Mouse (Mus musculus) embryonic stem cell, embryonic (primary cell): ENCODE data around the gene Trim63.

ENCODE experiments used
- CTCF ChIA-PET, 4 experiments: fragments of 300-600 bp in 2 of 4; fragments of 350-600 bp in 2 of 4; sonication (Branson Sonifier 250); formaldehyde crosslinking; loops; one replicate each; lab custom pipeline; 2022; ENCODE audit warnings: inconsistent platforms in 2 of 4; lab: Charles Lee
- POLR2A ChIA-PET, 4 experiments: fragments of 300-600 bp in 2 of 4; fragments of 350-600 bp in 2 of 4; sonication (Branson Sonifier 250); formaldehyde crosslinking; loops; one replicate each; lab custom pipeline; 2022; ENCODE audit warnings: antibody characterized with exemption in 4 of 4, inconsistent platforms in 1 of 4; lab: Charles Lee

Gene Trim63

GRCm38 (mm10) chr4:134343071-134344031, 28.4 kb downstream of the Trim63 start, which contains the start of gene Slc30a2:
Gene Slc30a2, plus strand, starts transcription at chr4:134343181.
- CTCF ChIA-PET, result interaction anchor here (0.6 to 4.3 kb wide), 13 partner anchors 13 to 157 kb away, joined by 3 to 21 read pairs (median 3); partner anchors contain the start of gene Cep85 (in 1 of the 4)
- POLR2A ChIA-PET, result interaction anchor here (0.6 to 6.3 kb wide), 43 partner anchors 9 to 1043 kb away, joined by 3 to 61 read pairs (median 4); partner anchors contain the start of genes Grrp1 (in 1 of the 4), Stmn1 (in 1 of the 4), Trim63 (in 1 of the 4) and Zfp593 (in 1 of the 4)

GRCm38 (mm10) chr4:134344620-134345019, 29.7 kb downstream of the Trim63 start:
- ChIA-PET CTCF (interaction anchor here in 2 of 4 experiments (0.6 to 4.3 kb wide), 7 partner anchors 12 to 480 kb away, joined by 3 to 21 read pairs (median 5); partner anchors contain the start of gene Cep85 (in 1 of the 2)), POLR2A (interaction anchor here (0.6 to 6.3 kb wide), 15 partner anchors 8 to 344 kb away, joined by 3 to 61 read pairs (median 3); partner anchors contain the start of gene Dhdds (in 1 of the 4))

- ChIA-PET POLR2A (interaction anchor here in 2 of 4 experiments (0.6 to 6.3 kb wide), 15 partner anchors 8 to 378 kb away, joined by 3 to 61 read pairs (median 6); partner anchors contain the start of genes Hmgn2 (in 1 of the 2) and Trim63 (in 1 of the 2)), CTCF (interaction anchor here in 1 of 4 experiments (1.0 to 4.3 kb wide), 3 partner anchors 11 to 159 kb away, joined by 3 to 21 read pairs (median 8); partner anchors contain the start of gene Cep85)
Observed at GRCm38 (mm10) chr4:134345802-134346201, 30.9 kb downstream of the Trim63 start.

GRCm38 (mm10) chr4:134348078-134348477, 33.2 kb downstream of the Trim63 start:
- ChIA-PET CTCF (interaction anchor here in 1 of 4 experiments (1.4 kb wide), 1 partner anchor 9 kb away, joined by 5 read pairs; no protein-coding TSS in a partner anchor), POLR2A (interaction anchor here in 2 of 4 experiments (1.0 to 6.5 kb wide), 10 partner anchors 8 to 33 kb away, joined by 3 to 61 read pairs (median 8); partner anchors contain the start of gene Trim63 (in 1 of the 2))

GRCm38 (mm10) chr4:134348545-134348944, 33.6 kb downstream of the Trim63 start:
- ChIA-PET CTCF (interaction anchor here in 1 of 4 experiments (1.4 kb wide), 1 partner anchor 8 kb away, joined by 5 read pairs; no protein-coding TSS in a partner anchor), POLR2A (interaction anchor here in 2 of 4 experiments (1.0 to 6.5 kb wide), 7 partner anchors 12 to 33 kb away, joined by 3 to 47 read pairs (median 7); partner anchors contain the start of gene Trim63 (in 1 of the 2))

GRCm38 (mm10) chr4:134349829-134350228, 34.9 kb downstream of the Trim63 start:
- CTCF ChIA-PET, result interaction anchor here in 3 of 4 experiments (0.5 to 1.5 kb wide), 6 partner anchors 26 to 365 kb away, joined by 3 read pairs; partner anchors contain the start of gene Pdik1l (in 1 of the 3)
- POLR2A ChIA-PET, result interaction anchor here (0.6 to 6.5 kb wide), 37 partner anchors 9 to 1389 kb away, joined by 3 to 47 read pairs (median 5); partner anchors contain the start of genes Cep85 (in 1 of the 4), Pdik1l (in 1 of the 4), Stmn1 (in 1 of the 4) and Trim63 (in 1 of the 4)

- CTCF ChIA-PET, result interaction anchor here in 2 of 4 experiments (0.6 to 1.5 kb wide), 4 partner anchors 23 to 45 kb away, joined by 3 read pairs; no protein-coding TSS in a partner anchor
- POLR2A ChIA-PET, result interaction anchor here (0.6 to 6.5 kb wide), 40 partner anchors 8 to 451 kb away, joined by 3 to 47 read pairs (median 5); partner anchors contain the start of genes Cep85 (in 1 of the 4), Pdik1l (in 1 of the 4), Stmn1 (in 1 of the 4) and Trim63 (in 1 of the 4)
Observed at GRCm38 (mm10) chr4:134350641-134351040, 35.7 kb downstream of the Trim63 start.

GRCm38 (mm10) chr4:134351329-134352260, 36.7 kb downstream of the Trim63 start:
- CTCF ChIA-PET, result interaction anchor here (0.6 to 1.0 kb wide), 6 partner anchors 31 to 172 kb away, joined by 3 to 5 read pairs (median 3); partner anchors contain the start of genes Grrp1 (in 1 of the 4) and Trim63 (in 1 of the 4)
- POLR2A ChIA-PET, result interaction anchor here (0.6 to 6.5 kb wide), 29 partner anchors 7 to 1010 kb away, joined by 3 to 47 read pairs (median 4); partner anchors contain the start of genes Slc30a2 (in 2 of the 4), Cep85 (in 1 of the 4), Mtfr1l (in 1 of the 4) and Pdik1l (in 1 of the 4)

- POLR2A ChIA-PET, result interaction anchor here (0.5 to 6.5 kb wide), 19 partner anchors 9 to 1820 kb away, joined by 3 to 47 read pairs (median 4); partner anchors contain the start of genes Slc30a2 (in 3 of the 4), Cep85 (in 1 of the 4), E2f2 (in 1 of the 4) and Mtfr1l (in 1 of the 4)
- CTCF ChIA-PET, result interaction anchor here in 3 of 4 experiments (0.6 to 0.7 kb wide), 7 partner anchors 11 to 808 kb away, joined by 3 to 7 read pairs (median 4); partner anchors contain the start of gene Grrp1 (in 1 of the 3)
Observed at GRCm38 (mm10) chr4:134352261-134352707, 37.4 kb downstream of the Trim63 start.

GRCm38 (mm10) chr4:134352929-134353328, 38.0 kb downstream of the Trim63 start:
- CTCF ChIA-PET, result interaction anchor here in 3 of 4 experiments (0.6 to 0.7 kb wide), 9 partner anchors 9 to 809 kb away, joined by 3 to 7 read pairs (median 3); no protein-coding TSS in a partner anchor
- POLR2A ChIA-PET, result interaction anchor here in 3 of 4 experiments (0.5 to 6.5 kb wide), 17 partner anchors 9 to 1819 kb away, joined by 3 to 47 read pairs (median 5); partner anchors contain the start of genes Pdik1l (in 2 of the 3), Slc30a2 (in 2 of the 3), Cep85 (in 1 of the 3) and E2f2 (in 1 of the 3)

- ChIA-PET POLR2A (interaction anchor here in 2 of 4 experiments (0.7 to 6.5 kb wide), 10 partner anchors 9 to 167 kb away, joined by 3 to 47 read pairs (median 6); partner anchors contain the start of genes Pdik1l (in 2 of the 2), Slc30a2 (in 2 of the 2), Cep85 (in 1 of the 2) and Trim63 (in 1 of the 2)), CTCF (interaction anchor here in 2 of 4 experiments (0.6 kb wide), 2 partner anchors 40 to 123 kb away, joined by 3 read pairs; no protein-coding TSS in a partner anchor)
Observed at GRCm38 (mm10) chr4:134353527-134354409, 38.8 kb downstream of the Trim63 start.

GRCm38 (mm10) chr4:134355841-134356452, 41.0 kb downstream of the Trim63 start:
- CTCF ChIA-PET, result interaction anchor here in 3 of 4 experiments (0.6 to 3.0 kb wide), 12 partner anchors 8 to 169 kb away, joined by 3 to 21 read pairs (median 4); partner anchors contain the start of genes Cep85 (in 1 of the 3) and Slc30a2 (in 1 of the 3)
- POLR2A ChIA-PET, result interaction anchor here in 3 of 4 experiments (0.6 to 4.9 kb wide), 20 partner anchors 8 to 587 kb away, joined by 3 to 61 read pairs (median 4); partner anchors contain the start of genes Slc30a2 (in 3 of the 3), Cep85 (in 1 of the 3) and Trim63 (in 1 of the 3)

GRCm38 (mm10) chr4:134356591-134357460, 41.9 kb downstream of the Trim63 start:
- POLR2A ChIA-PET, result interaction anchor here in 3 of 4 experiments (0.6 to 4.9 kb wide), 20 partner anchors 9 to 458 kb away, joined by 3 to 61 read pairs (median 6); partner anchors contain the start of genes Slc30a2 (in 3 of the 3), Trim63 (in 2 of the 3) and Cep85 (in 1 of the 3)
- CTCF ChIA-PET, result interaction anchor here (0.6 to 3.0 kb wide), 21 partner anchors 9 to 811 kb away, joined by 3 to 21 read pairs (median 4); partner anchors contain the start of genes Cep85 (in 1 of the 4), Nudc (in 1 of the 4) and Slc30a2 (in 1 of the 4)
